In genomic region chr14:101297841-101298240, GRCm38 (mm10) we compare ENCODE assay signal across 20 mouse cellular contexts.
"Had no signal": no experiment of that assay in that cellular context is flagged by ENCODE, and none has a peak within 500 bp of the region (broad histone marks: within the 10 kb centered on the region; RNA-seq: fewer than 3 reads in every experiment).

No protein-coding gene starts in this region.

- H3K9me3 ChIP-seq: liver, embryonic 15.5 days; lung, embryonic 15.5 days; midbrain, embryonic 10.5 days; midbrain, embryonic 12.5 days; neural tube, embryonic 13.5 days; neural tube, embryonic 15.5 days; stomach, embryonic 15.5 days had no signal

- H3K4me1 ChIP-seq: liver, embryonic 15.5 days; lung, embryonic 15.5 days; midbrain, embryonic 10.5 days; midbrain, embryonic 12.5 days; neural tube, embryonic 13.5 days; neural tube, embryonic 15.5 days; stomach, embryonic 15.5 days had no signal

- H3K4me2 ChIP-seq: liver, embryonic 15.5 days; lung, embryonic 15.5 days; midbrain, embryonic 12.5 days; neural tube, embryonic 13.5 days; neural tube, embryonic 15.5 days; stomach, embryonic 15.5 days had no signal

- H3K9ac ChIP-seq: liver, embryonic 15.5 days; liver, postnatal 0 days; lung, embryonic 15.5 days; midbrain, embryonic 12.5 days; neural tube, embryonic 13.5 days; neural tube, embryonic 15.5 days; stomach, embryonic 15.5 days had no signal

- H3K27me3 ChIP-seq: liver, embryonic 15.5 days; lung, embryonic 15.5 days; midbrain, embryonic 12.5 days; neural tube, embryonic 13.5 days; neural tube, embryonic 15.5 days; stomach, embryonic 15.5 days had no signal

- H3K4me3 ChIP-seq: liver, embryonic 15.5 days; lung, embryonic 15.5 days; midbrain, embryonic 10.5 days; midbrain, embryonic 12.5 days; myocyte; neural tube, embryonic 13.5 days; neural tube, embryonic 15.5 days; stomach, embryonic 15.5 days had no signal

- ATAC-seq: liver, postnatal 0 days; lung, postnatal 0 days; midbrain, embryonic 16.5 days had no signal

- H3K36me3 ChIP-seq: liver, embryonic 15.5 days; lung, embryonic 15.5 days; midbrain, embryonic 10.5 days; midbrain, embryonic 12.5 days; neural tube, embryonic 13.5 days; neural tube, embryonic 15.5 days; stomach, embryonic 15.5 days had no signal

- DNase-seq: liver, postnatal 0 days; lung, adult 2 months; lung, postnatal 14 days; lung, postnatal 4 days; midbrain, embryonic 14.5 days; right cerebral cortex, postnatal 14 days; thymus, adult 2 months; thymus, postnatal 25 days; thymus, postnatal 4 days had no signal

- H3K27ac ChIP-seq: liver, embryonic 15.5 days; lung, embryonic 15.5 days; midbrain, embryonic 10.5 days; midbrain, embryonic 12.5 days; neural tube, embryonic 13.5 days; neural tube, embryonic 15.5 days; stomach, embryonic 15.5 days; stomach, postnatal 0 days had no signal
